Mouse (Mus musculus): ENCODE measurements around the gene Hoxd11.
A peak's percentile ranks its signal among the peaks of the same experiment; 100 is the strongest.

Hoxd11 gene

GRCm38 (mm10) chr2:74710929-74711543 lies 31.7 kb downstream of the Hoxd11 start:
- DNase-seq: no peak

DNA sequence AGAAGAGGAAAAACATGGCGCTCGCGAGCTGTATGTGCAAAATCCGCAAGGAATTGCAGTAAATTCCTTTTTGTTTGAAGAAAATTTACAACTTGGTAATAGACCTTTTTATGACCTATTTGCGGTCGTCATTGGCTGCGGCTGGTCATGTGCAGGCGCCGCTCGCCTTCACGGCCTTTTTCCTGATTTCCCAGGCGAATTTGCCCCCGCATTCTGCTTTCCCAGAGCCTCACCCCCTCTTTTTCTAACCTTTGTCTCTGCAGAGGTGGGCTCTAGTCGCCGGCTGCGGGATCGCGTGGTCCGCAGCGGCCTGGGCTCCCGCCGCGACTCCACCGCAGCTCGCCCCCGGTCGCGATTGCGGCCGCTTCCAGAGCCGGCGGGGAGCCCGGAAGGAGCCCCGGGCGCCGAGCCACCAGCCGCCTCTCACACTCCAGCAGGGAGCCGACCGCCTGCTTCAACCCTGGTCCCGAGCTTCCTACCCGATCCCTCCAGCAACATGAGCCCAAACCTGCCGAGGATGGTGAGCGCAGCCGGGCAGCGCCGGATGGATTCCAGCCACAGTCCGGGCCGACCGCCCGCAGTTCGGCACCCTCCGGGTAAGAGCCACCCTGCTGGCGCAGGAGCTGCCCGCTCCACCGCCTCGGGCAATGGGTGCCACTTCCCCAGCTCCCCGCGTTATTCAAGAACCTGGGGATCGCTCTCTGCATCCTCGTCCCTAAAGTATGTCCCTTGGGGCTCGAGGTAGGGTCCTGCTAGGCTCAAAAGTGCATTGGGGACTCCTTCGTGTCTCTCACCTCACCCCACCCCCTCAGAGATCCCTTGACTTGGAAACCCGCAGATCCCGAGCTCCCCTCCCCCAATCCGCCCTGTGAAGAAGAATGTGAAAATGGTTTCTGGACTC lies 32.6 kb downstream of the Hoxd11 start, which contains the start of the genes Hoxd3 and Hoxd4:
Gene Hoxd3, plus strand, starts transcription at position 207 of the 901 bp plus-strand sequence.
Gene Hoxd4, plus strand, starts transcription at position 209 of the 901 bp plus-strand sequence.
- no peak for DNase-seq

GRCm38 (mm10) chr2:74713239-74714150 lies 34.1 kb downstream of the Hoxd11 start:
- DNase-seq: no peak

- no peak for DNase-seq
These were observed 34.9 kb downstream of the Hoxd11 start for GRCm38 (mm10) chr2:74714156-74714789.

DNA sequence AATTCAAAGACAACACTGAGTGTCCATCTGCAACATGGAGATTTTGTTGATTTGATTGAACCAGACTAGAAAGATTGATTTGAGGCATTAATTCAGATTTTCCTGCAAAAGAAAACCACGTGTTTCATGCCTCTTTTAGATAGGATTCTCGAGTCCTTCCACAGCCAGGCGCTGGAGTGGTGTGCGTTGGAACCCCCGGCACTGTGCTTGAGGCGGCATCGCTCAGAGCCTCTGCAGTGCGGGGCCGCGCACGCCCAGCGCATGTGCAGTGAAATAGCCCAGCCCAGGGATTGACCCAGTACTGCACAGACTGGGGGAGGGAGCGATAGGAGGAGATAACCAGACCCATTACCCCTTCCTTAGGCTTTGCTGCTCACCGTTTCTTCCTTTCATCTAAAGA lies 35.5 kb downstream of the Hoxd11 start:
- DNase-seq: no peak

- DNase-seq: peak; percentile 66 to 77
These were observed 36.3 kb downstream of the Hoxd11 start for GRCm38 (mm10) chr2:74715504-74716241.

- DNase-seq: no peak
These were observed 41.0 kb downstream of the Hoxd11 start for GRCm38 (mm10) chr2:74720384-74720783.

- no peak for DNase-seq
These were observed 41.7 kb downstream of the Hoxd11 start for GRCm38 (mm10) chr2:74720955-74721491.

DNA sequence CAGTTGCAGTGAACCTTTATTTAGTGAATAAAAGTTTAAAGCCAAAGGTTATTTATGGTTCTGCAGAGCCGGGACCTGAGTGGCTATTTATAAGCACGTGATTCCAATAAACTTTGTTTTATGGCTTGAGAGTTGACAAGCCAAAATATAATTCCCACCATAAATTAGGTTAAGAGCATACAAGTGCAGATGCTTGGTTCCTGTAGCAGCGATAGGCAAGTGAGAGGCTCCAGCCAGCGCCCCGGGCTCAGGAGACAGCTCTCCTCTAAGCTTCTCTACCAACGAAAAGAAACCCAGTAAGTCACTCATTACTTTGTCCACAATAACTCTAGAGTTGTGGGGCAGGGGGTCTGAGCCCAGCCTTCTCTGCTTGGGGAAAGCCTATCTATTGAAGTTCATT lies 42.5 kb downstream of the Hoxd11 start:
- DNase-seq: no peak

- DNase-seq: no peak
These were observed 43.6 kb downstream of the Hoxd11 start for GRCm38 (mm10) chr2:74722949-74723348.

GRCm38 (mm10) chr2:74724244-74725015 lies 45.1 kb downstream of the Hoxd11 start:
- DNase-seq: no peak

DNA sequence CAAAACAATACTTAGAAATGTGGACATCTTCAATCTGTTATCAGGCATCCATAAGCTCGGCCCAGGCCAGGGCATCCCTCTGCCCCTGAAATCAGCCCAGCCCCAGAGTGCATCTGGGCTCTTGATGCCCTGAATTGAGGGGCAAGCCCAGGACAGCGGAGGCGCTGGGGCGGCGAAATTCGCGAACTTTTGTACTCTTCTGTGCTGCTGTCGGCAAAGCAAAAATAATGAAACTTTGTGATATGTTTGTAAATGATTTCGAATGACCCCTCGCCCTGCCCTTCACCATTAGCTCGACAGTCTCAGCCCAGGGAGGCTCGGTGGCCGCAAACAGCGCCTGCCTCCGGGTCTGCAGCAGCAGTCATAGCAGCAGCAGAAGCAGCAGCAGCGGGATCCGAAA lies 45.8 kb downstream of the Hoxd11 start:
- DNase-seq: no peak

DNA sequence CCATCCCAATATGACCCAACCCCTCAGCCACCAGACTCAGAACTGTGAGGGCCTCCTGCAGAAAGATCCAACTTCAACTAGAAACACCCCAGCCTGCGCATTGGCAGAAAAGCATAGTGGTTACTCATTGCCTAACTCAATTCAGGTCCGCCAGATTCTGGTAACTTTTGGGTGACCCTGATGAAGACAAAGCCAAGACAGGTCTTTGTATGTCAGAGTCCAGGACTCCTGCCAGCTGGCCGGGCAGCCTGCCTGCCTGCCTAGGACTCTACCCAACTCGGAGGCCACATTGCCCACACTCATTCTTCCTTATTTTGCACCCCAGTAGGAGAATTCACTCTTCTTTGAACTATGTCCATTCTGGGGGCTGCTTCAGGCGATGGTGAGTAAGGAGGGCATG lies 47.2 kb downstream of the Hoxd11 start, which contains the start of gene Gm28230:
Gene Gm28230, plus strand, starts transcription at position 178 of the 400 bp plus-strand sequence.
- DNase-seq: no peak

DNA sequence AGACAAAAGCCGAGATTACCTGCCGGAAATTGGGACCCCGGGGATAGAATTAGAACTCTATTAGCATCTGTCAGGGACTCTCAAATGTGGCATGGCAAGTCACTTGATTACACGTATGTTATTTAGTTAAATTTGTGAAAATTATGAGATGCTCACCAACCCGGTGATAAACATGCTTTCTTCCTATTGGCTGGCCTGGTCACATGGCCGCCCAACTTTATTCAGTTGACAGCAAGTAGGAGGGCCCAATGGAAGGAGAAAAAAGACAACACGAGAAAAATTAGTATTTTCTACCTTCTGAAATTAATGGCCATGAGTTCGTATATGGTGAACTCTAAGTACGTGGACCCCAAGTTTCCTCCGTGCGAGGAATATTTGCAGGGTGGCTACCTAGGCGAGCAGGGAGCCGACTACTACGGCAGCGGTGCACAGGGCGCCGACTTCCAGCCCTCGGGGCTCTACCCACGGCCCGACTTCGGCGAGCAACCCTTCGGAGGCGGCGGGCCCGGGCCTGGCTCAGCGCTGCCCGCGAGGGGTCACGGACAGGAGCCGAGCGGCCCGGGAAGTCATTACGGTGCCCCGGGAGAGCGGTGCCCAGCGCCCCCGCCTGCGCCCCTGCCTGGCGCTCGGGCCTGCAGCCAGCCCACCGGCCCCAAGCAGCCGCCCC lies 47.7 kb downstream of the Hoxd11 start:
- DNase-seq: no peak

DNA sequence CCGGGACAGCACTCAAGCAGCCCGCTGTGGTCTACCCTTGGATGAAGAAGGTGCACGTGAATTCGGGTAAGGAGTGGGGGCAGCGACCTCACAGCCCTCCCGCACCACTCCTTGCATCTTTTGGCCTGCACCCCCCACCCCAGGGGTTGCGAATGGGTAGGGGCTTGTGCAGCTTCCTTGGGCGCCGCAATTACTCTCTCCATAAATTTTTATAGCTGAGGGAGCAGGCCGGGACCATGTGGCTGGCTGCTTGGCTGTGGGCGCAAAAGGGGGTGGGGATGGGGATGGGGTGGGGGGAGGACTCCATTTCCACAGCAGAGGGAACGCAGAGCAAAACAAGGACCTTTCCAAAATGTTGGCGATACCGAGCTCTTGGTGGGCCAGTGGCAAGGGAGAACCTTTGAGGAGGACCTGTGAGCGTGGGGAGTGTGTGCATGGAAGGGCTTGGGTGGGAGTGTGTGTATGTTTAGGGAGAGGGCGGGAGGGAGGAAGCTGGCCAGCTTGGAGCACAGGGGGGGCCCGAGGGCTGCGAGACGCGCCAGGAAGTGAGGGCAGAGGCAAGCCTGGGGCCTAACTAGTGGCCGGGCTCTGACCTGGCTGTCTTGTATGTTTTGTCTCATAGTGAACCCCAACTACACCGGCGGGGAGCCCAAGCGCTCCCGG lies 48.4 kb downstream of the Hoxd11 start:
- no peak for DNase-seq

GRCm38 (mm10) chr2:74728303-74728680 lies 48.9 kb downstream of the Hoxd11 start:
- DNase-seq: no peak

GRCm38 (mm10) chr2:74730331-74730730 lies 51.0 kb downstream of the Hoxd11 start:
- no peak for DNase-seq

GRCm38 (mm10) chr2:74731055-74731454 lies 51.7 kb downstream of the Hoxd11 start:
- no peak for DNase-seq

DNA sequence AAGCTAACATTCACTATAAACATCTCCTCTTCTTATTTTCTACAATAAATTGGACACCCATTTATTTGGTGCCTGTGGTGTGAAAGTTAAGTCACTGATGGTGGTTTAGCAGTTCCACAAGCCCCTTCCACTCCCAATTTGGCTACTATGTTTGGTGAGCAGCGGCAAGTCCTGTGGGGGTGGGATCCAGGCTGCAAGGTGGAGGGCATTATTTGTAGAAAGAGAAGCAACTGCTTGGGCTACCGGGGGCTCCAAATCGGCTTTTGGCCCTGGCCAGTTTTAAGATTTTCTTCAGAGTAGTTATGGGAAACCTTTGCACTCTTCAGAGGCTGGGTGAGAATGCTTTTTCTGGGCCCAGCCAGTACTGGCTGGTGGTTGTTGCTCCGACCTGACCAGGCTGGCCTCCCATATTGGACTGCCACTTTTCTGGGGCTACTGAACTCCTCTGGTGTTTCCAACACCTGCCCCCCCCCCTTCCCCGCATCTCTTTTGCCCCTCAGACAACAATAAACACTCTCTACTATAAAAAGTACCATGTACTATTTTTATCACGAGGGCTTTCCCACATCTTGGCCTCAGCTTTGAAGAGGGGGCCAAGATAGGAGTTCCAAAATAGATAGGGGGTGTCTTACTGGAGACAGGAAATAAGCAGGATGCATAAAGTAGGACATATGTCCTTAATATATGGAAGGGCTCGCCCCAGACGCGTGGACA lies 52.6 kb downstream of the Hoxd11 start:
- DNase-seq: no peak

Measured in lung, adult 18-20 months (tissue).